Mouse (Mus musculus) lung, postnatal 4 days (tissue): ENCODE results near the gene Fam189b.
"Not testable (repeated sequence)": the region's sequence is repeated elsewhere in the genome, so short reads cannot be mapped to it uniquely, and the experiment has no call there.

Experiments
- DNase-seq, 2 experiments: peaks; one replicate each; pipeline ENCODE4 v3.0.0; 2021

Fam189b gene

DNA sequence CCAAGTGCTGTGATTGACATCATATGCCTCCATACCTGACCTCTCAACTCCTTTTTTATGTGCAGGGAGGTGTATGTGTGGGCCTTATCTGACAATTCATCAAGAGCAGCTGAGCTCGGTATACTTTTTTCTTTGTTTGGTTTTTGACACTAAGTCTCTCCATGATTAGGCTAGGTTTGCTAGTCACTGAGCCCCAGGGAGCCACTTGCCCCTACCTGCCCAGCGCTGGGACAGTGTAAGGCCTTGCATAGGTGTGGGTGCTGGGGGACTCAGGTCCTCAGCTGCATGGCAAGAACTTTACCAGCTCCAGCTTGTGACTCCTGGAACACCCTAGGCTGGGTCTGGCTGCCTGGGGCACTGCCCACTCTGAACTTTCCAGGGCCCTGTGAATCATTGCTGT is 23.8 kb downstream of the Fam189b start:
- DNase-seq = no peak

GRCm38 (mm10) chr3:89208075-89208657 is 25.2 kb downstream of the Fam189b start:
- peak in 1 of 2 experiments; percentile 20 for DNase-seq

DNA sequence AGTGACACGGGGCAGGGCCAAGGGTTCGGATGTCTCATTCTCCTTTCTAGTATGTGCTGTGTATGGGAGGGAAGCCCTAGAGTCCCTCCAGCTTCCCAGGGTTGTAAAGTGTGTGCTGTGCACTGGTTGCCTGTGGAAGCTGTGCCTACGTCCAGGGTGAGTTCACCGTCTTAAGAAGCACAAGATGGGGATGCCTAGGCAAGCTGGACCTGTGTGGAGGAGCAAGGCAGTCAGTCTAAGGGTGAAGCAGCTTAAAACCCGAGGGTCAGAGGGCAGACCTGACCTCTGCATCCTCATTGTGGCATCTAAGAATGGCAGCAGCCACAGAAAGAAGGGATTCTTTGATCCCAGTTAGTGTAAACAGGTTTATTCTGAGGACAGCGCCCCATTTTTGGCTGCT is 25.8 kb downstream of the Fam189b start:
- DNase-seq = peak in 1 of 2 experiments; percentile 20

DNA sequence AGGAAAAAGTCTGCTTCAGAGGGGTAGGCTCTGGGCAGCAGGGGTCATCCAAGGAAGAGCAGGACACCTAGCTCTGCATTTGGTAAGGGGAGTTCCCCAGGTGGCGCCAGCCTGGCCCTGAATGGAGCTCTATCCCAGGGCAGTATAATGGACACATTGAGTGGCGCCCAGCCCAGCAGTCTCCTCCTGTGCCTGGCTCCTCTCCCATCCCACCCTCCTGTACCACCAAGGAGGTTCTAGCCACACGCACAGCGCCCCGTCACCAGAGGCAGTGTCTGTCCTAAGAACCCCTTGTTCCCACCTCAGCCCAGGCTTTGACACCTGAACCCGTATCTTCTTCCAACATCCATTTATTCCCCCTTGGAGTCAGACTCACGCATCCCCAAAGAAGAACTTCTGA is 26.8 kb downstream of the Fam189b start:
- DNase-seq = peak in 1 of 2 experiments; percentile 22

DNA sequence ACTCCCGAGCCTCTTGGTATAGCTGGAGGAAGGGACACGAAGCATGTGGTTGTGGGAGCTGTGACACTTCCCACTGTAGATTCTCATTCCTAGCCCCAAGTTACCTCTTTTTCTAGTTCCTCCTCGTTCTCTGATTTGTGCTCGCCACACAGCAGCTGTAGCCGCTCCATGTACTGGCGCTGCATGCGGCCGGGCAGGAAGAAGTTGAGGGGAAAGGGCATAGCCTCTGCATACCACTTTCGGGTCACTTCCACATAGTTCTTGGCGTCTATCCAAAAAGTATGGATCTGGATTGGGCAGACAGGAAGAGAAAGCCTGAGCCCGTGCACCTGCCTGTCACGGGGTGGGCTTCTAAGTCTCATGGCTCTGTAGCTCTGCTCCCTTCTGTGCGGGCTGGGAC is 27.2 kb downstream of the Fam189b start:
- peak in 1 of 2 experiments; percentile 35 for DNase-seq

DNA sequence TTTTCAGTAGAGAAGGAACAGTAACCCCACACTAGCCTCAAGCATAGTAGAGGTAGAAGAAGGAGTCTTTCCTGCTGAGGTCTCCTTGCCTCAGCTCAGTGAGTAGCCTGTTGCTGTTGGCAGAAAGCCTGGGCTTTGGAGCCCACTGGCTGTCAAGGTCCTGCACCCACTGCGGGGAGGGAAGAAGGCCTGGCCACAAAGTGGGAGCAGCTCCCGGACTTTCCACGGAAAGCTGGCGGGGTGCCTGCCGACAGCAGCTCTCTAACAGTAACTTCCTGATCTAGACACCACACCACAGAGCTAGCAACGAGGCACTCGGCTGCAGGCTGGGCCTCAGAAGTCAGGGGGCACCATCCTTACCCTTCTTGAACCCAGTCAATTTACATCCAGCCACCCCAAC is 27.8 kb downstream of the Fam189b start:
- DNase-seq = peak in 1 of 2 experiments; percentile 56

DNA sequence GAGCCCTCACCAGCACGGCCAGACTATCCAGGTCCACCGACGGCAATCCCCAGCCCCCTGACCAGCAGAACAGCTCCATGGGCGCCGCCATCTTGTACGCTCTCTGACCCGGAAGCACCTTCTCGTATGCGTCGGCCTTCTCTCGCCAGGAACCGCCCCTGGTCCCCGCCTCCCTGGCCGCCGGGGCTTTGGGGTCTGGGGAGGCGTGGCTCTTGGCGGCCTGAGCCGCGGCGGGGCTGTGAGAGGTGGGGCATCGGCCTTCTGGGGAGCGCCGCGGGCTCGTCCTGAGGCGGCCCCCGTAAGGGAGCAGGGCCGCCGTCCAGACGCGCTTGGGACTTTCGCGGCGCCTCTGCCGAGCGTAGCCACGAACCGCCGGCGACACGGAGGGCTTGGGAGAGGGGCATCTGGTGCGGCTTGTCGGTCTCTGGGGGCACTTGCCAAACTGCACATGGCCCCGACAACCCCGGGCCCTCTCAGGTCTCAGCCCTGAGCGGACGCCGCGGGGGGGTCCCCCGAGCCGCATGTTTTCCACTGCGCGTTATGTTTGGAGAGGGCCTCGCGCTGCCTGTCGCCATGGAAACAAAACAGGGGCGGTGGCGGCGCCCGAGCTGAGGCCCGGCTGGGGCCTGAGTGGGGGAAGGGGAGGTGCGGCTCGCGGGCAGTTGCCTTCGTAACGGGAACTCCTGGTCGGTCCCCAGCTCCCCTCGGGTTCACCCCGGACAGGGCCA is 31.0 kb downstream of the Fam189b start:
- peak; percentile 94 to 97 for DNase-seq

GRCm38 (mm10) chr3:89214681-89215411 is 31.9 kb downstream of the Fam189b start, which contains the start of gene Thbs3:
TSS of gene Thbs3 (plus strand) at chr3:89215180.
- DNase-seq = peak in 1 of 2 experiments; percentile 60

GRCm38 (mm10) chr3:89215853-89216252 is 32.9 kb downstream of the Fam189b start:
- peak; percentile 82 to 90 for DNase-seq

DNA sequence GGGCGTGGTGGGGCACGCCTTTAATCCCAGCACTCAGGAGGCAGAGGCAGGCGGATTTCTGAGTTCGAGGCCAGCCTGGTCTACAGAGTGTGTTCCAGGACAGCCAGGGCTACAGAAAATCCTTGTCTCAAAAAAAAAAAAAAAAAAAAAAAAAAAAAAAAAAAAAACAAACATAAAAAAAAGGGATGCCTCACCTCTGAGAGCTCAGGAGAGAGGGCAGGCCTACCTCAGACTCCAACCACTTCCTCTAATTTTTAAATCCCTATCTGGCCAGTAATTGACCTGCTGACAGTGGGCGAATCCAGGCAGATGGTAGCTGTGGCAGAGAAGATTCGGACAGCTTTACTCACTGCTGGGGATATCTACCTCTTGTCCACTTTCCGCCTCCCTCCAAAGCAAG is 33.5 kb downstream of the Fam189b start:
- not testable (repeated sequence) for DNase-seq

GRCm38 (mm10) chr3:89218271-89218670 is 35.3 kb downstream of the Fam189b start:
- peak; percentile 55 to 66 for DNase-seq

DNA sequence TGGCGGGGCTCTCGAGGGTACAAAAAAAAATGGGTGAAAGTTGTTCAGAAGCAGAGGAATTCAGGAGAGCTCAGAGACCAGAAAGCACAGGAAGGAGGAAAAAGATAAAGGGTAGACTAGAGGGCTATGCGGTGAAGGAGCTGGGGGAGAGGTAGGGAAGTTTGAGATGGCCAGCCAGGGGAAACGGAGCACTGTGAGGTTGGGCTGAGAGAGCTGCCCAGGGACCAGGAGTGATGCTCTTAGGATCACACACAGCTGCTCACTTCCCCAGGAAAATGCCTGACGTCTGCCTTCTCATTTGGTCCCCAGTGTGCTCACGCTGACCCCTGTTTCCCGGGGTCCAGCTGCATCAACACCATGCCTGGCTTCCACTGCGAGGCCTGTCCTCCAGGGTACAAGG is 36.6 kb downstream of the Fam189b start:
- DNase-seq = no peak

DNA sequence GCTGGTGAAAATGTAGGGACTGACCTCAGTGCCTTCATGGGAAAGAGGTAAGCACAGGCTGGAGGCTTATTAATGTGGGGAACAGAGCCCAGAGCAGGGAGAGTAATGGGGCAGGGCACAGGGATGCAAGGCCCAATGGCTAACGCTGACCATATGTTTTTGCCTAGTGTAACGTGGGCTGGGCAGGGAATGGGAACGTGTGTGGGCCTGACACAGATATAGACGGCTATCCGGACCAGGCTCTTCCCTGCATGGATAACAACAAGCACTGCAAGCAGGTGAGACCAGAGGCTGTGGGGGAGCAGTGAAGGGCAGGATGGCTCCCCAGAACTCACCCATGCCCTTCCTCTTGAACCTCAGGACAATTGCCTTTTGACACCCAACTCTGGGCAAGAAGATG is 38.2 kb downstream of the Fam189b start:
- no peak for DNase-seq

DNA sequence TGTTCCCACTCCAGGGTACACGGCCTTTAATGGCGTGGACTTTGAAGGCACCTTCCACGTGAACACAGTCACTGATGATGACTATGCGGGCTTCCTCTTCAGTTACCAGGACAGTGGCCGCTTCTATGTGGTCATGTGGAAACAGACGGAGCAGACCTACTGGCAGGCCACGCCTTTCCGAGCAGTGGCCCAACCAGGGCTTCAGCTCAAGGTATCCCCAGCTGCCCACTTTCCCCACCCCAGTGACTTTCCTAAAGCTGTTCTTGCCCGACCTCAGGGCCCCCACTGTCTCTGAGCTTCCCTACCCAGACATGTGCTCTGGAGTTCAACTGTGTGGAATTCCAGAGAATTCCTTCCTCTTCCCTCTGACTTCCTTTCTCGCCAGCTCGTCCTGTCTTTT is 41.9 kb downstream of the Fam189b start:
- DNase-seq = no peak

GRCm38 (mm10) chr3:89225321-89225815 is 42.4 kb downstream of the Fam189b start:
- peak in 1 of 2 experiments; percentile 24 for DNase-seq

GRCm38 (mm10) chr3:89225918-89226317 is 43.0 kb downstream of the Fam189b start:
- peak in 1 of 2 experiments; percentile 19 for DNase-seq

DNA sequence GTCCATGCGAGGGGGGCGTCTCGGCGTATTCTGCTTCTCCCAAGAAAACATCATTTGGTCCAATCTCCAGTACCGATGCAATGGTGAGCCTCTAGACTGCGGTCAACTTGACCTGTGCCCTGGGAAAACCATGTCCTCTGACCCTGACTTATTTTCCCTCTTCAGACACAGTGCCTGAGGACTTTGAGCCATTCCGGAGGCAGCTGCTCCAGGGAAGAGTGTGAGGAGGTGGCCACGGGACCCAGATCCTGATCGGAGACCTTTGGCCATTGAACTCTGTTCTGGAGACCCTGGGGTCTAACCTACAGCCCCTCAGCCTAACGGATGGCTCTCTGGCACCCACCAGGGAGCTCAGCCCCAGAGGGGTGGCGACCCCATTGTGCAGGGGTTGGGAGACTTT is 43.4 kb downstream of the Fam189b start:
- peak in 1 of 2 experiments; percentile 21 for DNase-seq

GRCm38 (mm10) chr3:89226900-89227299 is 44.0 kb downstream of the Fam189b start, which contains the start of gene Mtx1:
TSS of gene Mtx1 (minus strand) at chr3:89227088.
- DNase-seq = no peak

DNA sequence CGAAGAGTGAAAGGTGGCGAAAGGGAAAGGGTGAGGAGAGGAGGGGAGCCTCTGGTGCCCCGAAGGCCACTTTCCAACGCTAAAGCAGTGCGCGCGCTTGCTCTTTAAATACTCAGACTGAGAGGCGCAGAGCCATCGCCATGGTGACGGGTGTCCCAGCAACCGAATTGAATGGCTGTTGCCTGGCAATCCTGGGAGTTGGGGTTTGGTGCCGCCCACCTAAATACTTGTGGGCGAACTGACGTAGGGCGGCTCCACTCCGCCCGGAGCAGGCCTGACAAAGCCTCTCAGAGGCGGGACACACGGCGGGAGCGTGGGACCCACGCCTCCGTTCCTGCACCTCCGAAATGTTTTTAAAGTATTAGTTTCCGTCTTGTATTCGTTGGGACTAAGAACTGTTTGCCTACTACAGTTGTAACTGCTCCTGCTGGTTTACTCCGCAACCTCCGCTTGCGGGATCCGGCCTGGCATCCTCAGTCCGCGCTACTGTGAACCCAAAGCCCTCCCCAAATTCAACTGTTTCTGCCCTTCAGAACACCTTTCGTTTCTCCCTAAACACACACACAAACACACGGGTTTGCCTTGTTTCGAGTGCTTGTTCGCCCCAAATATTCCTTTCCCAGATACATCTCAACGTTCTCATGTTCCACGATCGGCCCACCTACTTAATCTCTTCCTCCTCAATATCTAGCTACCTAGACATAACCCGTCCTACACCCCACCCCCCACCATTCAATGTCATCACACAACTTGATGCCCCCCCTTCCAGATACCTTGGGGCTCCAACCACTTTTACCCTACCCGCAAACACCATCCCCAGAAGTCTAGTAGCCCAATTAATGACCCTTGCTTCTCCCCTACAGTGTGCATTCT is 44.6 kb downstream of the Fam189b start:
- DNase-seq = peak; percentile 91 to 95

DNA sequence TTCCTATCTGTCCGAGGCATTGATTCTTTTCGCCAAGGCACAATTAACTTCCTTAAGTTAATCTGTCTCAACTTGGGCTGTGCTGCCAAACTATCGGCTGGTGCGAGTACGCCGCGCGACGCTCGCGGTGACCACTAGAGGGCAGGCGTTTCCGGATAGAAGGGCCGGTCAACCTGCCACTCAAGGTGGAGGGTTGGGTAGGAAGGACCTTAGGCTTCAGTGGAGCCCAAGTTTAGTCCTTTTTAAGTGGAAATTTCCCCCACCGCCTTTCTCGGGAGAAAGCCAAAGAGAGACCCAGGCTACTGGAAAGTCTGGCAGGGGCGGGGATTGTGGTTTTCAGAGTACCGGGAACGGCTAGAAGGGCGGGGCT is 45.2 kb downstream of the Fam189b start:
- DNase-seq = peak; percentile 90 to 93

DNA sequence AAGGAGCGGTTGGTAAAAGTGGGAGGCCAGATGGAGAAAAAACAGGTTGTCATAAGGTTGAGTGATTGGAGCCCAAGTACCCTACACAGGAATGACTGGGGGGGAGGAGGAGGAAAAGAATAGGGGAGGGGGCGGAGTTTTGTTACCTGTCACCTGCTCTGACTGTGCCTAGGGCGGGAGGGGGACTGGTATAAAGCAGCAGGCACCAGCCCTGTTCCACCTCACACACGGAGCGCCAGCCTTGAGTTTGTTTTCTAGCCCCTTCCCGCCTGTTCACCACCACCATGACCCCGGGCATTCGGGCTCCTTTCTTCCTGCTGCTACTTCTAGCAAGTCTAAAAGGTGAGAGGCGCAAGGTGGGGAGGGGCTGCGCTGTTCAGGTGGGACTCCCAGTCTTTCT is 45.9 kb downstream of the Fam189b start, which contains the start of gene Muc1:
Muc1 (plus strand) TSS at position 222 of the 400 bp plus-strand sequence.
- peak; percentile 60 to 76 for DNase-seq

GRCm38 (mm10) chr3:89229276-89229675 is 46.3 kb downstream of the Fam189b start:
- no peak for DNase-seq
